Mouse (Mus musculus) thymus, postnatal 10 days (tissue): ENCODE data around the gene Zbtb22.
"Not testable (repeated sequence)": the region's sequence is repeated elsewhere in the genome, so short reads cannot be mapped to it uniquely, and the experiment has no call there.

ENCODE experiments used
- DNase-seq, 2 experiments: peaks; one replicate each; pipeline ENCODE4 v3.0.0; 2021; ENCODE audit warnings: low spot score in 2 of 2

Gene Zbtb22

DNA sequence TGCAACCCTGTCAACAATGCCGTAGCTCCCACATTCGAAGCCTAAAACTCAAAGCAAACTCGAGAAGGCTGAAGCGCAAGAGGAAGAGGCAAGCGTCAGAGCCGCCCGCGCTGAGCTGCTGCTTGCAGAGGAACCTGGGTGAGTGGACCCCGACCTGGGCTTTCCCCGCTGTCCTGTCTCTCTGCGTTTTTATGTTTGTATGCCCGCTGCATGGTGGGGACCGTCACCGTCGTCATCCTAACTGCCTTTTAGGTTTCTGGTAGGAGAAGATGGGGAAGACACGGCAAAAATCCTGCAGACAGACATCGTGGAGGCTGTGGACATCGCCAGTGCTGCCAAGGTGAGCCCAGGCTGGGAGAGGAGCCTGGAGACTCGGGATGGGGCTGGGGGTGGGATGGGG lies 25.7 kb downstream of the Zbtb22 start:
- no peak for DNase-seq

DNA sequence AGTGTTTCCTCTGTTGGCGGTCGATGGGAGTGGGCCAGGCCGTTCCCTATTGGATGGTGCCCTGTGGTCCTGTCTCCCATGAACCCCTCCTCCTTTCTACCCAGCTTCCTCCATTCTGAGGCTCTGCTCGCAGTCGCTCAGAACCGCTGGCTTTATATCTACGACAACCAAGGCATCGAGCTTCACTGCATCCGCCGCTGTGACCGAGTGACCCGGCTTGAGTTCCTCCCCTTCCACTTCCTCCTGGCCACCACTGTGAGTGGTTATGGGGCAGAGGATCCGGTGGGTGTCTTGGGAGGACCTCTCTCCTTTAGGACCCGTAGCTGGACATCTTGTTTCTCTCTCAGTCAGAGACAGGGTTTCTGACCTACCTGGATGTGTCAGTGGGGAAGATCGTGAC lies 27.8 kb downstream of the Zbtb22 start:
- DNase-seq, result no peak

DNA sequence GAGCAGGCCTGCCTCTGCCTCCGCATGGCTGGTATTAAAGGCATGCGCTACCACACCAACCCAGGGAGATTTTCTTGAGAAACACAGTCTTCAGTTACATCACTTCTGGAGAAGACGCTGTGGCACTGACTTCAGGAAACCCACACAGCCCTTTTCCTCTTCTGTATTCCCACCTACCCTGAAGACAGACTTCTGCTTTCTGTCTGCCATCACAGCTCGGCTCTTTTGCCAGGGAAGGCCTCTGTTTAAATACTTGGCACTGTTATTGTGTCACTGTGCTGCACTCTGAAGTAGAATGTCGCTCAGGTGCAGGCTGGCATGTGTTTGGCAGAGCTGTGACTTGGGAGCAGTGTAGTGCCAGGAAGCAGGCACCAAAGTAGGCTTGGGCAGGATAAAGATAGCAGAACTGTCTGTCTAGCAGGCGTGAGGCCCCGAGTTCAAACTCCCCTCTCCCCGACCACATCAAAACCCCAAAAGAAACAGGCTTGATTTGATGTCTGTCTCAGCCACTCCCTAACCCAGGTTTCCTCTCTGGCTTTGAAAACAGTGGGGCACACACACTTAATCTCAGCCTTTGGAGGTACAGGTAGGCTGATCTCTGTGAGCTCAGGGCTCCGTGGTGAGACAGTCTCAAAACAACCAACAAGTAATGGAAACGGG lies 31.9 kb downstream of the Zbtb22 start:
- DNase-seq, result peak in 1 of 2 experiments; percentile 44

DNA sequence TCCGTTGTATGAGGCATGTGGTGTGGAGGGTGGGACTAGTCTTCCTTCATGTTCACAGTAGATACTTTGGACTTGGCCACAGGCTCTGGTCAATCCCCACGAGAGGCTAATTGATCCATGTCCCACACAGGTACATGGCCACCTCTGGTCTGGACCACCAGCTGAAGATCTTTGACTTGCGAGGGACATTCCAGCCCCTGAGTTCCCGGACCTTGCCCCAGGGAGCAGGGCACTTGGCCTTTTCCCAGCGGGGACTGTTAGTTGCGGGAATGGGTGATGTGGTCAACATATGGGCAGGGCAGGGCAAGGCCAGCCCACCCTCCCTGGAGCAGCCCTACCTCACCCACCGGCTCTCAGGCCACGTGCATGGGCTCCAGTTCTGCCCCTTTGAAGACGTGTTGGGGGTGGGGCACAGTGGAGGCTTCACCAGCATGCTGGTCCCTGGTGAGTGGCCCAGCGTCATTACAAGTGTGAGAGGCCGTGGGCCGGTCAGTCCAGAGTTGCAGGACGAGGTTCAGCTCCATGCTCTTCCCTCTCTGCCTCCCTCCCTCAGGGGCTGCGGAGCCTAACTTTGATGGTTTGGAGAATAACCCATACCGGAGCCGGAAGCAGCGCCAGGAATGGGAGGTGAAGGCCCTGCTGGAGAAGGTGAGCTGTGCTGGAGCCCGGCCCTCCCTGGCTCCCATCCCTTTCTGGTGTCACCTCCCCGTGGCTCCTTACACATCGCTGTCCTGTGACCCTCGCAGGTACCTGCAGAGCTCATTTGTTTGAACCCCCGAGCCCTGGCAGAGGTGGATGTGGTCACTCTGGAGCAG lies 32.6 kb downstream of the Zbtb22 start:
- DNase-seq, result no peak

DNA sequence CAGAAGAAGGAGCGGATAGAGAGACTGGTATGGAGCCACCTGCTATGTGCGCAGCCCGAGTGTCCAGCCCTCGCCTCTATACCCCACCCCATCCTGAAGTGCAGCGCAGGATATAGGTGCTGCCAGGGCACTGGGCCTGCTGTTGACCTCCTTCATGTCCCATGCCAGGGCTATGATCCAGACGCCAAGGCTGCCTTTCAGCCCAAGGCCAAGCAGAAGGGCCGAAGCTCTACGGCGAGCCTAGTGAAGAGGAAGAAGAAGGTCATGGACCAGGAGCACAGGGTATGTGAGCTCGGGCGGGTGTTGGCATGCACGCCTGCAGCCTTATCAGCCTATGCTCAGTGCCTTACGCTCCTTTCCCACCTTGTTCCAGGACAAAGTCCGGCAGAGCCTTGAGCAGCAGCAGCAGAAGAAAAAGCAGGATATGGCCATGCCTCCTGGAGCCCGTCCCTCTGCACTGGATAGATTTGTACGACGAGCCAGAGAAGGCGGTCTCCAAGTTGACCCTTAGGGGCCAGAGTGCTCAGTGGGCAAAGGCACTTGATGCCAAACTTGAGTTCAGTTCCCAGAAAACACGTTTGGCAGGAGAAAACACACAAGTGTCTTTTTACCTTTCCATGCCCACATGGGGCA lies 33.3 kb downstream of the Zbtb22 start:
- no peak for DNase-seq

DNA sequence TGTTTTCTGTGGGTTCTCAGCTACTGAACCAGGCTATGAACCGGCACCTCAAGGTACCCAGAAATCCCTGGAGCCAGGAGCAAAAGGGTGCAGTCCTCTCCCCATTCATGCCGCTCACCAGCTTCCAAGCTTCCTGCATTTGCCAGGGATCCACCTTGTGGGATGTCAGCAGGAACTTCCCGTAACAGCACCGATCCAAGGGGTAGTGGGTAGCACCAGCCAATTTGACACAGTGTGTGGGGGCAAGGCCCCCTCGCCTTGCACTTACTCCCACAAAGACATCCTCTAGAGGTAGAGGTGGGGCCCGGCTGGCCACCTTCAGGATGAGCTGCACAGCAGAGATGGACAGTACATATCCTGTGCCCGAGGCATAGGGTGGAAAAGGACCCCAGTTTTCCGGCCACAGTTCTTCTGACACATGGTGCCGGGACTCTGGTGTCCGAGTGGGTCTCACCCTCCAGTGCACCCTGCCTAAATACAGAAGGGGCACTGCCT lies 34.5 kb downstream of the Zbtb22 start:
- no peak for DNase-seq

DNA sequence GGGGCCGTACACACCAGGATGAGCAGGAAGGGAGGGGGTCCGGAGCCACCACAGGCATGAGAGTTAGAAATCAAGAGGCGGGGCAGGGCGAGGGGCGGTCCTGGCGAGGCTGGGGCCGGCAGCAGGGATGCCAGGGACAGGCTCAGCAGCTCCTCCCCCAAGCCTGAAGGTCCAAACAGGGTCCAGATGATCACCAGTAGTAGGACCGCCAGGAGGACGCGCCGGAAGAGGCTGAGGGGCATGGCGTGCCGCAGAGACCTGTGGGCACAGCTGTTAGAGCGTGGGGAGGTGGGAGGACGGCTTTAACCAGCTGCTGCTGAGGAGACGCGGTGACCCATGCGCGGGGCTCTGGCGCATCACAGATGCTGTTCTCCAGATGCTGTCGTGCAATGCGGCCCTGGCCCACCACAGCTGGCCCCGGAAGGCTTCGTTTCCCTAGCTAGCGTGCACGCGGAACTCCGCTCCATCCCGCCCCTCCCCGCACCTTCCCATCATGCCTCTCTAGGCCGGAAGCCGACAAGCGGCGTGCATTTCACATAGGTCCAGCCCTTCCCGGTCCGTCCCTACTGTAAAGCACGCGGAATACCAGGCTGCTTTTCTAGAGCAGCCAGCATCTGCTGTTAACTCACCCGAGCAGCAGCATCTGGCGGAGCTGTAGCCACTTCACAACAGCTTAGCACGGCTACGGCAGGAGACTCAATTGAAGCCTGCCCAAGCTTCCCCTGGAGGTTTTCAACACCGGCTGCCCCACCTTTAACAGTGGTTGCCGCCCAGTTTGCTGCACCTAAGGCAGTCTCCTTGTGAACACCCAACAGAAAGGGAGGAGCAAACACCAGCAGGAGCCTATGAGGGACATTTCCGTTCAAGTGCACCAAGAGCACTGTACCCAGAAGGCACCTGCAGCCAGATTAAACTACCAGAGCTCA lies 35.6 kb downstream of the Zbtb22 start, which contains the start of gene B3galt4:
TSS of gene B3galt4 (minus strand) at position 468 of the 926 bp plus-strand sequence.
- DNase-seq, result peak; percentile 61 to 79

DNA sequence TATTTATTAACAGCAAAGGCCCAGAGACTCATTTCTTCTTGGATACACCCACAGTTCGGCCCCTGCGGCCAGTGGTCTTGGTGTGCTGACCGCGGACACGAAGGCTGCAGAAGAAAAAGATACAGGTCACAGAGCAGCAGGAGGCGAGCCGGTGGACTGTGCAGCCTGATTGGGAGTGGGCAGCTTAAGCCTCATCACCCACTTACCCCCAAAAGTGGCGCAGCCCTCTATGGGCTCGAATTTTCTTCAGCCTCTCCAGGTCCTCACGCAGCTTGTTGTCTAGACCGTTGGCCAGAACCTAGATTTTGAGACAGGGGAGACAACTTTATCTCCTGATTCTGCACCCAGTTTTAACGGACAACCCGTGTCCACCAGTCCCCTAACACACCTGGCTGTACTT lies 36.3 kb downstream of the Zbtb22 start:
- not testable (repeated sequence) for DNase-seq

DNA sequence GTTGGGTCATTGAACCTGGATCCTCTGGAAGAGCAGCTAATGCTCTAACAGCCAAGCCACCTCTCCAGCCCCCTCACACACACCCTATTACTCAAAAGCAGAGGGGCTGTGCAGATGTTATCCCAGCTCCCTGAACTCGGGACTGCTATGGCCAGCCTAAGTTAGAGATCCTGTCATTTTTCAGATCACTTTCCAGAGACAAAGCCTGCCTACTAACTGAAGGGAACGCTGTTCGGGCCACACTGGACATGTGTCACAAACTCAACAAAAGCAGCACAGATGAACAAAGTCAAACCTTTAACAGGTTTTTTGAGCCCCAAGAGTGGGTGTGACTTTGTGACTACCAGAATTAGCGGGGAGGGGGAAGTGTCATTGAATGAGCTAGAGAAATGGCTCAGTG lies 37.2 kb downstream of the Zbtb22 start:
- DNase-seq, result no peak

DNA sequence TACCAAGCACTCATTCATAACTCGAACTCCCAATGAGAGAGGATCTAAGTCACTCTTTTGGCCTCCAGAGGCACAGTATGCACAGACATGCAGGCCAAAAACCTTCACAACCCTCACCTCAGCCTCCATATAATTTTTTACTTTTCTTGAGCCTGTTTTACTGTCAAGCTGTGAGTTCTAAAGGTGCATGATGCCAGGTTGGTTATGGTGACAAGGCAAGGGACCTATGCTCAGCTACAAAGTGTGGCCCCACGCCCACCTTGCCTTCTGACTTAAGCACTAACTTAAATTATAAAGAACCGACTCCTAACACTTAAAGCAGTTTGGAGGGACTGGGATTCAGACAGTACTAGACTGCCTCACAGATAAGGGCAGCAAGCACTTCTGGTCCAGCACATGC lies 37.6 kb downstream of the Zbtb22 start:
- no peak for DNase-seq

DNA sequence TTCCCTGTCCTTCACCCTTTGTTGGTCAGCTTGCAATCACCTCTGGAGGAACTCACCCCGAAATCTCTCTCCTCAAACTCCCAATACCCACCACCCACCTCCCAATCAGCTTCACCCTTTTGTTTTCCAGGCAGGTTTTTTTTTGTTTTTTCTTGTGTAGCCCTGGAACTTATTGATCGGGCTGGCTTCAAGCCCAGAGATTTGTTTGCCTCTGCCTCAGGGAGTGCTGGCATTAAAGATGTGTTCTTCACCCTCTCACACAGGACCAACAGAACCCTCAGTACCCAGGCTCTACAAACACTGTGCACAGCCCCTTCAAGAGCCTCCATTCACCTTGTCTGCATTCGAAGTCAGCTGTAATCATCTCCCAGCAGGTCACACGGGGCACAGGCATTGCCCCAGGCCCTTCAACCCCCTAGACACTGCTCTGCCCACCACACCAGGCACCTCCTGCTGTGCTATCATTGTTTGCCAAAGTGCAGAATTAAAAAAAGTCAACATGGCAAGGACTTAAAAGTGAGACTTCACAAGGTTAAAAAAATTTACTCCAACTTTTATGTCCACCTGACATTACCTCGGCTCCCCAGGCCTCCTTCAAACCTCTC lies 38.4 kb downstream of the Zbtb22 start:
- DNase-seq, result no peak

DNA sequence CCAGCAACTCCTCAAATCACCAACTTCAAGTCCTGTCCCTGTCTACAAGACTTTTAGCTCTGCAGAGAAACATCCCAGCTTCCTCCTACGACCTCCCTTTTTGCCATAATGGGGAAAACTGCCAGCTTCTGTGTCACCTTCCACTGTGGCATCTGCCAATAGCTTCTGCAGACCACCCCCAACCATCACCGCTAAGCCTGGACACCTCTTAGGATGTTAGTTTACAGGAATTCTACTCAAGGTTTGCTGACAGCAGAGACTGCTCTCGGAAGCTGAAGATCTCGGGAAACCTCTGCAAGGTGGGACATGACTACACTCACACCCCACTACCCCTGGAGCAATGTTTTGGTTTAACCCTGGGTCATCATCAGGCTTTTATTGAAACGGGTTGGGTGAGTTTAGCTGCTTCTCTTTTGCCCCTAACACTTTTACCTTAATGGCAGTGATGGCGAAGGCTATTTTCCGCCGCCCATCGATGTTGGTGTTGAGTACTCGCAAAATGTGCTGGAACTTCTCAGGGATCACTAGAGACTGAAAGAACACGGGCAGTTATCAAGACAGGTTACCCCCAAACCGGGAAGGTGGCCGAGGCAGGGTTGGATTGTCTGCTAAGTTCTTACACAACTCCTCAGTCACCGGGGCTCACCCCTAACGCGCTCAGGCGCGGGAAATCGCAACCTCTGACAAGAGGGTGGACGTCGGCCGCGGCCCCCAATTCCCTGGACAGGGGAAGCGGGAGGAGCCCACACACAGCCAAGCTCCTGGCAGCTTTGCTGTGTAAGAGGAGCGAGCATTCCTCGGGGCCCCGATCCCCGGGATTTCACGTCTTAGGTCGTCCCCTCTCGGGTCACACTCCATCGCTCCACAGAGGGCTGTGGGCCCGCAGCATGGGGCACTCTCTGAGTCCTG lies 39.2 kb downstream of the Zbtb22 start:
- DNase-seq, result no peak

DNA sequence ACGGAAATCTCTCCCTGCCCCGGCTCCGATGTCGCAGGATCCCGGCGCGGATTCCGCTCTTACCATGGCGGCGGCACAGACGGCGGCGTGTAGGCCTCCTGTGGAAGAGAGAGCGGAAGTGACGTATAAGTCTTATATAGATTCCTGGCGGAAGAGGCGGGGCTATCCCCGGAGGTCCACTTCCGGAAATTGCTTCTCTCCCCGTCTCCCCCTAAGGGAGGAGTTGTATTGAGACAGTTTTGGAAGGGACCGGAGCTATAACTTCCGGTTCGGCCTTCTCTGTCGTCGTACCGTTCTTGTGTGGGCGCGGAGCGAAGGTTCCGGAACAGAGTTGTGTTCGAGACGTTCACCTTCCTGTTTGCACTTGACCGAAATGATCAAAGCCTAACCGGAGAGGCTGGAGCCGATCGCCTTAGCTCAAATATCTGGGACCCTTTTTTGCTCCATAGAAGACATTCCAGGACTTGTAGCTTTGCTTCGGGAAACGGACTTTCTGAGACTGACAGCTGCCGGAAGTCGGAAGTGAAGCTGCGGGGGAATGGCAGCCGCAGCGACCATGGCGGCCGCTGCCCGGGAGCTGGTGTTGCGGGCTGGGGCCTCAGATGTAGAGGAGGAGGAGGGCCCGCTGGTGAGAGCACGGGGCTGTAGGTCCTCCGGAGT lies 40.0 kb downstream of the Zbtb22 start, which contains the start of the genes Vps52 and Rps18:
TSS of gene Vps52 (plus strand) at position 258 of the 660 bp plus-strand sequence.
TSS of gene Rps18 (minus strand) at position 447 of the 660 bp plus-strand sequence.
- DNase-seq, result peak; percentile 94 to 97

DNA sequence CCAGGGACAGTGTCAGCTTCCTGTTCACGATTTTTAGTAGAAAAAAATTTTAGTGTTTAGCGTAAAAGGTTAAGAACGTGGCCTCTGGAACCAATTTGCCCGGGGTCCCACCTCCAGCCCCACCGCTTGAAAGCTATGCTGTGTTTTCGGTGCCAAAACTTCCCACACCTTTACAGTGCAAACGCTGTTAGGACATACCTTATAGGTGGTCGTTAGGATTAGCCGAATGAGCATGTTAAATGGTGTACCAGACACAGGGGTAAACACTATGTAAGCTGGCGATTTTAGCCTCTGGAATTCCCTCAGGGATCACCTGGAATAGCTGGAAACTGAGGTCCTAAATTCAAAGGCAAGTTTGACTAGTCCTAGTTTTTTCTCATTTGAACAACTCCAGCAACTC lies 40.6 kb downstream of the Zbtb22 start:
- no peak for DNase-seq

DNA sequence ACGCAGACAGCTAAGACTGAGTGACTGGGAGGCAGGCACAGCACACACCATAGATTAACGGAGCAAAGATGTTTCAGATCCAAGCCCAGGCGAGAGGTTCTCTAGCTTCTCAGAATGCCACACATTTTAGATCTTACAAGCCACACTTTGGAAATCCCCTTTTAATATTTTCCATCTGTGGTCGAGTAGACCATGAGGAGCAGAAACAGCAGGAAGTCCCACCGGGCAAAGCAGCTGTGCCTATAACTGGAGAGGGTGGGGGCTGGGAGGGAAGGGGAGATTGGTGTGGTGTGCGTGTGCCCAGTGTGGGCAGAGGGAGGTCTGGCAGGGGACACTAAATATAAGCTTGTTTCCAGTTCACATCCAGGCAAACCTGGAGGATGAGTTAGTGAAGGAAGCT lies 41.8 kb downstream of the Zbtb22 start:
- no peak for DNase-seq

DNA sequence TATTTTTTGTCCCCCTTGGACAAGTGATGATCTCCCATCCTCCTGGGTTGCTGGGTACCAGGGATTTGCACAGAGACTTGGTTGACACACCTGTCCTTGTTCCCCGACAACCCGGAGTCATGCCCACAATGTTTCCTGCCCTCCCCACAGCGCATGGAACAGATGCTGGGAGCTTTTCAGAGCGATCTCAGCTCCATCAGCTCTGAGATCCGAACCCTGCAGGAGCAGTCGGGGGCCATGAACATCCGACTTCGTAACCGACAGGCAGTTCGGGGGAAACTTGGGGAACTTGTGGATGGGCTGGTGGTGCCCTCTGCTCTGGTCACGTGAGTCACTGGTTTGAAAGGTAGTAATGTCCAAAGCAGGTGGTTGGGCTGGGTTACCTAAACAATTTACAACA lies 42.7 kb downstream of the Zbtb22 start:
- no peak for DNase-seq

DNA sequence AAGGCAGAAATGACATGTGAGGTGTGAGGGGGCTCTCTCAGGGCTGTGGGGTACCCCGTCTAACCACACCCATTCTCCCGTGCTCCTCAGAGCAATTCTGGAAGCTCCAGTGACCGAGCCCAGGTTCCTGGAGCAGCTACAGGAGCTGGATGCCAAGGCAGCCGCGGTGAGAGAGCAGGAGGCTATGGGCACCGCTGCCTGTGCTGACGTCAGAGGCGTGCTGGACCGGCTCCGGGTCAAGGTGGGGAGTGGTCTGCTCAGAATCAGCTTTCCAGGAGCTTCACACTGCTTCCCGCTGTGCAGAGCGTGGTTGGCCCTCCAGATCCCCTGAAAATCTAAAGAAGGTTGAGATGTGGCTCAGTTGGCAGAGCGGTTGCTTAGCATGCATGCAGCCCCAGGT lies 43.4 kb downstream of the Zbtb22 start:
- no peak for DNase-seq

DNA sequence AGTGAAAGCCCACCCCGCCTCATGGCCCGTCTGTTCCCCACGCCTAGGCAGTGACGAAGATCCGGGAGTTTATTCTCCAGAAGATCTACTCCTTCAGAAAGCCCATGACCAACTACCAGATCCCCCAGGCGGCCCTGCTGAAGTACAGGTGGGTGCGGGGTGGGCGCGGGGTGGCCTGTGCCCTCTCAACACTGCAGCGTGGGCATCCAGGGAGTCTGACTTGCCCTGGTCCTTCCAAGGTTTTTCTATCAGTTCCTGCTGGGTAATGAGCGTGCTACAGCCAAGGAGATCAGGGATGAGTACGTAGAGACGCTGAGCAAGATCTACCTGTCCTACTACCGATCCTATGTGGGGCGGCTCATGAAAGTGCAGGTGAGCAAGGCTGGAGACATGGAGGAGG lies 44.2 kb downstream of the Zbtb22 start:
- no peak for DNase-seq

DNA sequence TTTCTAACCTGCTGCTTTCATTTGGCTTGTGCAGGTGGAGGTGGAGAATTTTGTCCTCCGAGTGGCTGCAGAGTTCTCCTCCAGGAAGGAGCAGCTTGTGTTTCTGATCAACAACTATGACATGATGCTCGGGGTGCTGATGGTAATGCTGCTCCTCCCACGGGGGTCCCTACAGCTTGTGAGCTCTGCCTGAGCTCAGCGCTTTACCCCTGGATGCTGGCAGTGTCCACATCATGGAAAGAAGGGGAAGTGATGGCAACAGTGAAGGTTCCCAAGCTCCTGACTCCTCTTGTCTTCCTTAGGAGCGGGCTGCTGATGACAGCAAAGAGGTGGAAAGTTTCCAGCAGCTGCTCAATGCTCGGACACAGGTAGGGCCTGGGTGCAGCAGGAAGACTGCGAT lies 47.2 kb downstream of the Zbtb22 start:
- no peak for DNase-seq
